Mouse (Mus musculus) lung, adult 2 months (tissue): ENCODE results near the gene Dst. TPM values are rescaled to one million over a fixed set of nuclear protein-coding genes. Genes with fewer than 3 reads are reported as not detected.
"Not testable (repeated sequence)": the region's sequence is repeated elsewhere in the genome, so short reads cannot be mapped to it uniquely, and the experiment has no call there.

Source experiments
- DNase-seq: peaks from one replicate; pipeline ENCODE4 v3.0.0; 2022
- H3K4me1 ChIP-seq: fragments of 200-500 bp; 2 replicates; pipeline ENCODE4 v1.6.1; 2011; ENCODE audit warnings: low read length; ENCODE audit not compliant: control insufficient read depth, insufficient read depth
- H3K4me3 ChIP-seq: fragments of 200-500 bp; replicated peaks from 2 replicates; pipeline ENCODE3; 2011; ENCODE audit warnings: low read depth, mild to moderate bottlenecking, control low read depth, low read length; ENCODE audit errors: extremely low read depth
- CTCF ChIP-seq: fragments of 200-500 bp; IDR thresholded peaks from 2 replicates; pipeline ENCODE4 v1.5.1; 2011; ENCODE audit warnings: mild to moderate bottlenecking, low read length, control low read depth; ENCODE audit not compliant: insufficient read depth
- POLR2A ChIP-seq: fragments of 200-500 bp; IDR thresholded peaks from 2 replicates; pipeline ENCODE4 v1.6.1; 2011; ENCODE audit warnings: low read depth, mild to moderate bottlenecking, control low read depth, low read length, borderline replicate concordance; ENCODE audit errors: extremely low read depth
- WGBS: fragments of 180-500 bp; shearing (Covaris S2); methylation state at CpG from one replicate; pipeline ENCODE4 v1.1.7; 2018; 5-methylcytosine and 5-hydroxymethylcytosine counted together
- polyA plus RNA-seq: library from polyadenylated mRNA; depleted of rRNA; stranded (reverse); fragments of >200 nt; gene quantifications from 2 replicates; pipeline ENCODE4 v1.2.3, GENCODE M21; 2012; rRNA removed

Gene Dst
- polyA plus RNA-seq, 1 experiment, result 55.4 TPM

DNA sequence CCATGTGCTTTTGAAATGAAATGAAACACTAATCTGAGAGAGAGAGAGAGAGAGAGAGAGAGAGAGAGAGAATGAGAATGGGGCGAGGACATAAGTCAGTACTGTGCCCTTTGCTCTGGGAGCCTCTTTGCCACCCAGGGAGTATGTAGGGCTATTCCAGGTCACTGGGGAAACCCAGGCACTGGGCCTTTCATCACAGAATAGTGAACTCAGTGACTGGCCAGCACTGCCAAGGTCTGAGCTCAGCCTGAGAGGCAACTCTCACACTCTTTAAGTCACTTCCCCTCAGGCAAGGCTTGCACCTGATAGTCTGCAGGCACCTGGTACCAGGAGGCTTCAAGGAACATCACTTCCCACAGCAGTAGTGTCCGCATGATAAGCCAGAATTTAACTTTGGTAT, 398.7 kb downstream of the Dst start:
- Histone ChIP-seq H3K4me1 (peaks cover 3% of the 10 kb centered on the region), H3K4me3 (no peak overlapping the region)
- no peak for DNase-seq
- no peak for TF ChIP-seq POLR2A
- TF ChIP-seq CTCF, result no peak
- 93% methylated on average over 2 of the region's 2 CpGs for WGBS

DNA sequence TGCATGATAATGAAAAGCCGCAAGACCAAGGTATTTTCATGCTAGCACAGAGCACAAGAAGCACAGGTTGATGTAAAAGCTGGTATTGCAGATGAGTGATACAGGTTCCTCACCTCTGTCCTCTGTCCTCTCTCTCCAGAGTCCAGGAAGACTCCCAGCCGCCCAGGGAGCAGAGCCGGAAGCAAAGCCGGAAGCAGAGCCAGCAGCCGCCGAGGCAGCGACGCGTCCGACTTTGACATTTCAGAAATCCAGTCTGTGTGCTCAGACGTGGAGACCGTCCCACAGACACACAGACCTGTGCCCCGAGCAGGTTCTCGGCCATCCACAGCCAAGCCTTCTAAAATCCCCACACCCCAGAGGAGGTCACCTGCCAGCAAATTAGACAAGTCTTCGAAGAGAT, 399.2 kb downstream of the Dst start:
- H3K4me1 ChIP-seq, result peaks cover 3% of the 10 kb centered on the region
- no peak for TF ChIP-seq POLR2A
- TF ChIP-seq CTCF, result no peak
- H3K4me3 ChIP-seq, result no peak overlapping the region
- no peak for DNase-seq
- 94% methylated on average over 15 of the region's 15 CpGs for WGBS

DNA sequence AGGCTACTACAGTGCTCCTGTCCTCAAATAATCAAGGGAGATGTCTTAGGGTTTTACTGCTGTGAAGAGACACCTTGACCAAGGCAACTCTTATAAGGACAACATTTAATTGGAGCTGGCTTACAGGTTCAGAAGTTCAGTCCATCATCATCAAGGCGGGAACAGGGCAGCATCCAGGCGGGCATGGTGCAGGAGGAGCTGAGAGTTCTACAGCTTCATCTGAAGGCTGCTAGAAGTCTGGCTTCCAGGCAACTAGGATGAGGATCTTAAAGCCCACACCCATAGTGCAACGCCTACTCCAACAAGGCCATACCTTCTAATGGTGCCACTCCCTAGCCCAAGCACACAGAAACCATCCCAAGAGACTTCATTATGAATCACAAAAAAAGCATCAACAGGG, 400.8 kb downstream of the Dst start:
- H3K4me3 ChIP-seq, H3K4me1 ChIP-seq, DNase-seq: not testable (repeated sequence)
- 95% methylated on average over 3 of the region's 3 CpGs for WGBS

DNA sequence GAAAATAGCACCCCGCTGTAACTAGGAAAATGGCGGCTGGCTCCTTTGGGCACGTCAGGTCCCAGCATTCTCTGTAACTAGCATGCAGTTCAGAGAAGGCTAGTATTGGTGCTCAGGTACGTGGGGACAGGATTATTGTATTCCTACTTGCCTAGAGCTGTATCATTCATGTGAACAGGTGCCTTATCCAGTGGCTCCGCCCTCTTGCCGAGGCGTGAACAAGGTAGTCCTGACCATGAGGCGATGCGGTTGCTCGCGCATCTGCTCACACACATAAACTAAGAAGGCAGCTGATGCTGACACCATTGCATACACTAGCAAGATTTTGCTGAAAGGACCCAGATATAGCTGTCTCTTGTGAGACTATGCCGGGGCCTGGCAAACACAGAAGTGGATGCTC, 401.4 kb downstream of the Dst start:
- peaks cover 3% of the 10 kb centered on the region for H3K4me1 ChIP-seq
- WGBS, result 95% methylated on average over 12 of the region's 12 CpGs
- no peak for DNase-seq
- no peak overlapping the region for H3K4me3 ChIP-seq
- no peak for TF ChIP-seq POLR2A
- no peak for TF ChIP-seq CTCF

DNA sequence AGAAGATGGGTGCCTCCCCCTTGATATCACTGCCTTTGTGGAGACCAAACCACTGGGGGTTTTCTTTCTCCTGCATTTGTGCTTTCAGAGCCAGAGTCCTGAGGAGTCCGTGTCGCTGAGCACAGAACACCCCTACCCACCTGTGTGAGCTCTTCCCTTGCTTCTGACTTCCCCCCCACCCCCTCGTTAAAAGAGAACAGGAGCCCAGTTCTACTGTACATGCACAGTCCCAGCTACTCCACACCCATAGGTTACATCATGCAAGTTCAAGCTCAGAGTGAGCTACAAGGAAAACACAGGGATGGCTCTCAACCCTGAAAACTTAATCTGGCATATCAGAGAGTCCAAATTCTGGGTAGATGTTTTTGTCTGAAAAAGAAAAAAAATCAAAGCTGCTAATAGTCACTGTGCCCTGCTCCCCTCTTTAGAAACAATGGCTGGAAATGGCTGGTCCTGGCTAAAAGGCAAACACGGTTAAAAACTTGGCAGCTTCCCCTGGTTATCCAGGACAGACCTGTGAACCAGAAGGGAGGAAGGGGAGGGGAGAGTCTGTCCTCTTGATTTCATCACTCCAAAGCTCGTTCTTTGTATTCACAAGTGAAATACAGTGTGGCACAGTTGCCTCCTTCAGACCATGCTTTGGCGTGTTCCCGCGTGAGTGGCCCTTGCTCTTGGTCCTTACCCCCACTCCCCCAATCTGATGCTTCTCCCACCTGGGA, 402.7 kb downstream of the Dst start:
- 45% methylated on average over 8 of the region's 8 CpGs for WGBS
- Histone ChIP-seq H3K4me3 (no peak overlapping the region), H3K4me1 (peaks cover 3% of the 10 kb centered on the region)
- DNase-seq, result no peak
- TF ChIP-seq CTCF, result no peak
- no peak for TF ChIP-seq POLR2A

DNA sequence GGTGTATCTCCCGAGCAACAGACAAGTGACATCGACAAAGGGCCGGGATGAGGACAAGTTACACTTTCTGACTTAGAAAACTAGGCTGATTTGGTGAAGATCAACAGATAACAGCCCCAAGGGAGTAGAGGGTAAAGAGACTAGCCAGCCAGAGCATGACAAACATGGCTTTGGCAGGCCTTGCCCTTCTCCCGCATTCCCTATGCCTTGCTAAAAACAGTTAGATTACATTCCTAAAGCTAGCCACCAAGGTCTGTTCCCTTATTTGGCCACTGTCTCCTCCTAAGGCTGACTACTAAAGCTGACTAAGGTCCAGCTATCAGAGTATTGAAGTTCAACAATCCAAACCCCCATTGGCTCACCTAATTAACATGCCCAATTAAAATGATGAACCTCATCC, 404.8 kb downstream of the Dst start:
- DNase-seq, result no peak
- TF ChIP-seq CTCF (no peak), POLR2A (no peak)
- peaks cover 3% of the 10 kb centered on the region for H3K4me1 ChIP-seq
- 81% methylated on average over 4 of the region's 4 CpGs for WGBS
- H3K4me3 ChIP-seq, result no peak overlapping the region

DNA sequence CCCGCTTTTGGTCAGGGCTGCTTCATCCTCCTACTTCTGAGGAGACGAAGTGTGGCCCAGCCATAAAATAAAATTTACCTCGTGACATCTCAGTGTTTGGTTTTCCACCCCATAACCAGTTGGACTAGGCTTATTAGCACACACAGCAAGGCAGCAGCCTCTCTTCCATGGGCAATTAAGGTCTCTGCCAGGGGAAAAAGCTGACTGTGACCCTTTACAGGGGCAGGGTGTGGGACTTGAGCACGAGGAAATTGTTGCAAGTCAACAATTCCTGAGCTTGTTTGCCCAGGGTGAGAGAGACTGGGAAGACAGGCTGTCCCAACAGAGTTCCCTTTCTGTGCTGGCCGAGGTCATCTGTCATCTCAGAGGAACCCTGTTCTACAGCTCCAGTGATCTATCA, 407.4 kb downstream of the Dst start:
- no peak for DNase-seq
- WGBS, result 59% methylated on average over 5 of the region's 5 CpGs

DNA sequence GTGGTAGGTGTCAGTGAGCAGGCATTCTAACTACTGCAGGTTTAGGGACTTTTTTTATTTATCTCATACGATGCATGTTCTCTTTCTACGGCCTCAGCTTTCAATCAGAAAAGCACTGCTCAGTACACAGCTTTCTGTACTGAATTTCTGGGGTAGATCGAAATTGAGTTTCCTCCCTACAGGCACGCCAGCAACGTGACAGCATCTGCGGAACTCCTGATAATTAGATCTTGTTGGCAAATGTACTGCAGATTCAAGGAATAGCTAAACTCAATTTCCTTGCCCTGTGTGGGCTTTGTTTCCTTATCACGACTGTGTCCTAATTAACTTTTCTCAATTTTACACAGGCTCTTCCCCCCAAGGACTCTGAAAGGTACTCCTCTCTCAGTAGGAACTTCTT, 416.2 kb downstream of the Dst start:
- Histone ChIP-seq H3K4me1 (no peaks in the 10 kb centered on the region), H3K4me3 (no peak overlapping the region)
- TF ChIP-seq POLR2A (no peak), CTCF (no peak)
- 82% methylated on average over 7 of the region's 7 CpGs for WGBS
- no peak for DNase-seq

More for the DNA sequence above, 407.4 kb downstream of the Dst start:
- Histone ChIP-seq H3K4me1 (peaks cover 3% of the 10 kb centered on the region), H3K4me3 (no peak overlapping the region)
- no peak for TF ChIP-seq POLR2A
- TF ChIP-seq CTCF, result no peak

DNA sequence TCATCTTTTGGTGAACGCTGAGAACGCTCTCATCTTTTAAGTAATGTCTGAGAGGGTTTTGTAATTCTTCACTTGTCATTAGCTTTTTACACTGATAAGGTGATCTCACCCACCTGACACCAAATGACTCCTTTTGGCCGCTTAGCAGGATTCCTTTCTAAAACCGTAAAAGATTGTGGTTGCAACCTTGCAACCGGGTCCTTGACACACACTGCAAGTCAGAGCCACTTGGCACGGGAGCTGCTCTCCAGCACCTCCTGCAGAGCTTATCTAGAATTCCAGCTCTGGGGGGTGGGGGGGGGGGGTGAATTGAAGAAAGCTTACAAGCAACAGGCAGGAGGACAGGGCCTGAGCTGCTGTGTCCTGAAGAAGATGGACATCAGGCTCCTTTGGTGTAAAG, 420.6 kb downstream of the Dst start:
- no peak overlapping the region for H3K4me3 ChIP-seq
- TF ChIP-seq POLR2A (no peak), CTCF (no peak)
- no peak for DNase-seq
- H3K4me1 ChIP-seq, result no peaks in the 10 kb centered on the region
- 66% methylated on average over 6 of the region's 6 CpGs for WGBS

DNA sequence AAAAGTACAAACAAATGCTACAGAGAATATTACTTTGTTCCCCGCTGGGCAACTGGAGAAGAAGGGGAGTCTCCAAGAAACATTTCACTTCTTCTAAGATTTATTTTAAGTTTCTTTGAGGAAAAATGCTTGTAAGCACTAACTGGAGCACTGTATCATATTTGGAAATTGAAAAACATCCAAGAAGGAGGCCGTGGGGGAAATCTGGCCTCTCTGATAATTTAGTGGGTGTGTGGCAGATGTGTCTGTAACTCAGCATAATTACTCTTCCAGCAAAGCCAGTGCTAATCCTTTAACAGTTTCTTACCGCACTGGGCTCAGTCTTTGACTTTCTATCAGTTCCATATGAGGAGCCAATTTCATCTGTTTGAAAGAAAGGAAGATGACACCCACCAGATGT, 423.7 kb downstream of the Dst start:
- no peak for DNase-seq
- TF ChIP-seq CTCF, result no peak
- no peak overlapping the region for H3K4me3 ChIP-seq
- 66% methylated on average over 3 of the region's 3 CpGs for WGBS
- no peaks in the 10 kb centered on the region for H3K4me1 ChIP-seq

Other genes starting within 250 kb of the Dst start
- 2.3 and 4.0 TPM in 2 replicates for gene Prim2, start 238.4 kb upstream of the Dst start, polyA plus RNA-seq
- 11.3 and 17.3 TPM in 2 replicates for gene Rab23, start 188.3 kb upstream of the Dst start, polyA plus RNA-seq
- 10.6 and 17.0 TPM in 2 replicates for gene Bag2, start 150.4 kb upstream of the Dst start, polyA plus RNA-seq
- gene Zfp451, start 93.6 kb upstream of the Dst start, polyA plus RNA-seq, result 4.3 and 5.5 TPM in 2 replicates
- 0.45 and 0.59 TPM in 2 replicates for gene Bend6, start 409 bp upstream of the Dst start, polyA plus RNA-seq